Mouse (Mus musculus) liver, embryonic 14.5 days (tissue): ENCODE data around the gene Pou2f1. TPM values are rescaled to one million over a fixed set of nuclear protein-coding genes. Genes with fewer than 3 reads are reported as not detected.
A peak's percentile ranks its signal among the peaks of the same experiment; 100 is the strongest.

ENCODE experiments used
- ATAC-seq: fragments of 200-750 bp; cut with Nextera tagmentation; 2 replicates; pipeline ENCODE4 v1.8.0; 2017; ENCODE audit warnings: moderate number of reproducible peaks, mild to moderate bottlenecking, moderate library complexity; ENCODE audit not compliant: insufficient read depth
- DNase-seq, 3 experiments: peaks; one replicate each; pipeline ENCODE4 v3.0.0-alpha.2; 2012 to 2013; ENCODE audit warnings: low read depth in 3 of 3, low spot score in 3 of 3
- H3K27ac ChIP-seq: fragments of 300-500 bp; sonication (generic); 2 replicates; pipeline ENCODE4 v1.5.1; 2014; ENCODE audit warnings: moderate library complexity, mild to moderate bottlenecking, control low read depth, inconsistent platforms
- H3K27me3 ChIP-seq: fragments of 300-500 bp; sonication (generic); 2 replicates; pipeline ENCODE4 v1.6.1; 2014; ENCODE audit warnings: mild to moderate bottlenecking, low read length, moderate library complexity; ENCODE audit not compliant: control insufficient read depth, insufficient read depth
- H3K36me3 ChIP-seq: fragments of 300-500 bp; sonication (generic); replicated peaks from 2 replicates; pipeline ENCODE4 v1.6.1; 2014; ENCODE audit warnings: low read depth; ENCODE audit not compliant: control insufficient read depth, insufficient read depth
- H3K4me1 ChIP-seq, 2 experiments: fragments of 200-500 bp in 1 of 2; fragments of 300-500 bp in 1 of 2; sonication (generic) in 1 of 2; replicated peaks; 2 replicates each; pipeline ENCODE4 v1.6.1; 2012 to 2014; ENCODE audit warnings: antibody characterized with exemption in 1 of 2, inconsistent platforms in 1 of 2, low read length in 1 of 2; ENCODE audit not compliant: control insufficient read depth in 2 of 2, insufficient read depth in 2 of 2
- H3K4me2 ChIP-seq: fragments of 300-500 bp; sonication (generic); 2 replicates; pipeline ENCODE4 v1.6.1; 2014; ENCODE audit warnings: low read depth, mild to moderate bottlenecking, control low read depth, moderate library complexity
- H3K4me3 ChIP-seq, 2 experiments: fragments of 200-500 bp in 1 of 2; fragments of 300-500 bp in 1 of 2; sonication (generic) in 1 of 2; 2 replicates each; pipeline ENCODE4 v1.5.1; 2012 to 2014; ENCODE audit warnings: low read depth in 2 of 2, low read length in 2 of 2, mild to moderate bottlenecking in 2 of 2, control low read depth in 1 of 2, inconsistent platforms in 1 of 2, moderate library complexity in 1 of 2; ENCODE audit not compliant: insufficient read depth in 1 of 2
- H3K9ac ChIP-seq: fragments of 300-500 bp; sonication (generic); replicated peaks from 2 replicates; pipeline ENCODE4 v1.6.1; 2014; ENCODE audit warnings: mild to moderate bottlenecking, control low read depth, moderate library complexity
- H3K9me3 ChIP-seq: fragments of 300-500 bp; sonication (generic); 2 replicates; pipeline ENCODE4 v1.6.1; 2016; ENCODE audit warnings: low read length, mixed read lengths; ENCODE audit not compliant: control insufficient read depth
- CTCF ChIP-seq: IDR thresholded peaks from 2 replicates; pipeline ENCODE4 v1.5.1; 2016; ENCODE audit warnings: antibody characterized with exemption, low read depth, control low read depth
- EP300 ChIP-seq: IDR thresholded peaks from 2 replicates; pipeline ENCODE4 v1.6.1; 2016; ENCODE audit warnings: antibody characterized with exemption, low read depth
- WGBS: fragments of 180-500 bp; shearing (Covaris S2); extraction: QIAGEN DNeasy Blood & Tissue Kit; methylation state at CpG from one replicate; pipeline ENCODE4 v1.1.7; 2014; ENCODE audit not compliant: insufficient replicate concordance; 5-methylcytosine and 5-hydroxymethylcytosine counted together
- polyA plus RNA-seq, 2 experiments: library from polyadenylated mRNA; depleted of rRNA in 1 of 2; stranded (reverse) in 1 of 2; unstranded in 1 of 2; fragments of >200 nt; fragmentation: Nextera tagmentation in 1 of 2; extraction: Ambion mirVana in 1 of 2; gene quantifications; 2 replicates each; pipeline versions ENCODE4 v1.2.1 to v1.2.3; 2012 to 2014

The Pou2f1 gene
- polyA plus RNA-seq, 2 experiments: 1.9 to 3.9 TPM

DNA sequence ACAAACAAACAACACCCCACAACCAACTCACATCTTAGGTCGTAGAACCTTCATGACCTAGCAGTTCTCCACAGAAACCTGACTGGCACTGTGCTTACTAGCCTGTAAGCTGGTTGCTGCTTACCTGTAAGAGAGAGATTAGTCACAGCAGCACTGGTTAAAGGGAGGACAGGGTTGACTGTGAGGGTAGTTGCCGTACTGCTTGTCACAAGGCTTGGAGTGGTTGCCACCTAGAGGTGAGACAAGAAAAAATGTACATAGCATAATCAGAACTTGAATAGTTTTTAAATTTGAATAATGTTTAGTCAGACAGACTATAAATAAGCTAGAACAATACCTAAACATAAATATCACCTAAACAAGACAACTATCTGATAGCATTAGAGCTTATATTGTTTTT, 110.8 kb downstream of the Pou2f1 start:
- peak; percentile 31; the same call in 1 of the 2 replicates for TF ChIP-seq CTCF
- no peak for TF ChIP-seq EP300
- Histone ChIP-seq H3K9me3 (no peaks in the 10 kb centered on the region), H3K4me2 (no peak overlapping the region), H3K27ac (no peak overlapping the region), H3K27me3 (no peaks in the 10 kb centered on the region), H3K4me1 (no peaks in the 10 kb centered on the region), H3K4me3 (no peak overlapping the region), H3K9ac (no peak overlapping the region), H3K36me3 (peaks cover 5% of the 10 kb centered on the region)
- 78% methylated on average over 2 of the region's 2 CpGs for WGBS
- ATAC-seq: no peak
- no peak for DNase-seq

GRCm38 (mm10) chr1:165882146-165882900, 120.2 kb downstream of the Pou2f1 start:
- DNase-seq (no peak), ATAC-seq (no peak)
- Histone ChIP-seq H3K27ac (no peak overlapping the region), H3K4me3 (no peak overlapping the region), H3K9me3 (no peaks in the 10 kb centered on the region), H3K9ac (no peak overlapping the region), H3K4me2 (no peak overlapping the region), H3K4me1 (no peaks in the 10 kb centered on the region), H3K27me3 (no peaks in the 10 kb centered on the region), H3K36me3 (peaks cover 2% of the 10 kb centered on the region)
- 84% methylated on average over 8 of the region's 8 CpGs for WGBS
- TF ChIP-seq EP300 (no peak), CTCF (no peak)

- no peak overlapping the region for H3K4me2 ChIP-seq
- H3K4me1 ChIP-seq: peaks cover 0 to 4% of the 10 kb centered on the region in 2 experiments; a peak in 1 of 4 replicates
- no peak overlapping the region for H3K9ac ChIP-seq
- no peak for TF ChIP-seq EP300
- TF ChIP-seq CTCF: no peak
- no peaks in the 10 kb centered on the region for H3K27me3 ChIP-seq
- no peak overlapping the region for H3K27ac ChIP-seq
- no peaks in the 10 kb centered on the region for H3K9me3 ChIP-seq
- DNase-seq (no peak), ATAC-seq (no peak)
- peaks cover 2% of the 10 kb centered on the region for H3K36me3 ChIP-seq
- H3K4me3 ChIP-seq: no peak overlapping the region
- WGBS: 91% methylated on average over 2 of the region's 2 CpGs
Observed at GRCm38 (mm10) chr1:165878751-165879150, 123.7 kb downstream of the Pou2f1 start.

DNA sequence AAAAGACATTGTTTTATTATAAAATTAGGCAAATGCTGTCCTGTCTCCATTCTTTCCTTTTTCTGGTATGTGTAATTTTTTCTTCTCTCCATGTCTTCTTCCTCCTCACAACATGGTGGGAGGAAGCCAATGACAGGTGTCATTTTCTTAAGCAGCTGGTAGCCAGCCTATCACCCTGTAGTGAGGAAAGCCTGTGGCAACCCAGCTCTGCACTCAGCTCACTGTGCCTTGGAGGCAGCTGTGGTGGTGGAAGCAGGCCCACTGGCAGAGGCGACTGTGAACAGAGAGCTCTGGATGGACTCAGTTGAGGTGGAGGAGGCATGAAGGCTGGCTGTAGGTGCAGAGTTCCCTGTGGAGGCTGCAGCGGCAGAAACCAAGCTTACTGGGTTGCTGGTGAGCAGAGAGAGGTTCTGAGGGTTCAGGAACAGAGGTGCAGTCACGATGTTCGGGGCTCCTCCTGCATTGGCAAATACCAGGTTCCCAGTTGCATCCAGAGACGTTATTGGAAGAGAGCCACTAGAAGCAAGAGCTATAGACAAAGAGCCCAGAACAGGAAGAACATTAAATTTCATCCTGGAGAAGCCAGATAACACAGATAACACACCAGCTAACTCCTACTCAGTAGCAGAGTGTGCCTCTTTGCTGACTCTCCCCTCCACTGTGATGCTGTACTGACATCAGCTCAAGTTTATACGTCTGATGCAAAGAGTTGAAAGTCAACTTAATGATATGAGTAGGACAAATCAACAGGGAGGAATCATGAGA, 126.8 kb downstream of the Pou2f1 start:
- Histone ChIP-seq H3K27me3 (no peaks in the 10 kb centered on the region), H3K4me3 (no peak overlapping the region), H3K4me1 (peaks cover 0 to 4% of the 10 kb centered on the region in 2 experiments; a peak in 1 of 4 replicates), H3K9me3 (no peaks in the 10 kb centered on the region), H3K4me2 (no peak overlapping the region), H3K27ac (no peak overlapping the region), H3K9ac (no peak overlapping the region), H3K36me3 (peaks cover 2% of the 10 kb centered on the region)
- no peak for ATAC-seq
- 56% methylated on average over 6 of the region's 6 CpGs for WGBS
- TF ChIP-seq EP300 (no peak), CTCF (no peak)
- DNase-seq: no peak

DNA sequence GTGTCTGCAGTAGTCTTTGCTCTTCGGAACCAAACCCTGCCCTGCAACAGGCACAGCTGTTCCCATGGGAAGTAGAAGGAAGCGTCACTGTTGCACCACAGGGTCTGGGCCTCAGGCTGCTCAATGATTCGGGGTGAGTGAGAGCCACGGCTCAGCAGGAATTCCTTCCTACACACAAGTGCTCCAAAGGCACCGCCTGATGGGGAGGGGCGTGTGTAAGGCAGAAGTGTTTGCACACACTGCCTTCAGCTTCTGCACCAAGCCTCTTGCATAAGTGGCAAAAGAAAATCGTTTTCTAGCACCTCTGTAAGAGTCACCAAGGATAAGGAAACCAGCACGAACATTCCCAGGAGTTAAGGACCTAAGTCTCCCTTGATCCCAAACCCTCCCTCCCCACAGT, 127.8 kb downstream of the Pou2f1 start:
- Histone ChIP-seq H3K4me3 (no peak overlapping the region), H3K27ac (no peak overlapping the region), H3K36me3 (peaks cover 2% of the 10 kb centered on the region), H3K9me3 (no peaks in the 10 kb centered on the region), H3K27me3 (no peaks in the 10 kb centered on the region), H3K4me1 (peaks cover 0 to 4% of the 10 kb centered on the region in 2 experiments; a peak in 1 of 4 replicates), H3K9ac (no peak overlapping the region), H3K4me2 (no peak overlapping the region)
- ATAC-seq: no peak
- WGBS: 68% methylated on average over 8 of the region's 8 CpGs
- TF ChIP-seq EP300 (no peak), CTCF (no peak)
- DNase-seq: no peak
